Mouse (Mus musculus) E14TG2a.4 (cell line): ENCODE data around the gene Hps4.

Experiments
- CTCF ChIP-seq: conservative IDR thresholded peaks from 2 replicates; pipeline ENCODE4 v1.5.1; 2014; ENCODE audit warnings: low read length
- NANOG ChIP-seq: IDR thresholded peaks from 2 replicates; pipeline ENCODE4 v1.6.1; 2014; ENCODE audit warnings: borderline replicate concordance, low read length, mixed read lengths
- POU5F1 ChIP-seq: IDR thresholded peaks from 2 replicates; pipeline ENCODE4 v1.6.1; 2014; ENCODE audit warnings: low read length, borderline replicate concordance

- no peak for TF ChIP-seq CTCF
- no peak for TF ChIP-seq POU5F1
- no peak for TF ChIP-seq NANOG
Measured at GRCm38 (mm10) chr5:112305842-112306241, 37.0 kb upstream of the Hps4 start.
